Mouse (Mus musculus) lung, adult 2 months (tissue): Measurements from ENCODE around the gene Hus1b.

Experiments used
- CTCF ChIP-seq: fragments of 200-500 bp; IDR thresholded peaks from 2 replicates; pipeline ENCODE4 v1.5.1; 2011; ENCODE audit warnings: mild to moderate bottlenecking, low read length, control low read depth; ENCODE audit not compliant: insufficient read depth
- POLR2A ChIP-seq: fragments of 200-500 bp; IDR thresholded peaks from 2 replicates; pipeline ENCODE4 v1.6.1; 2011; ENCODE audit warnings: low read depth, mild to moderate bottlenecking, control low read depth, low read length, borderline replicate concordance; ENCODE audit errors: extremely low read depth

DNA sequence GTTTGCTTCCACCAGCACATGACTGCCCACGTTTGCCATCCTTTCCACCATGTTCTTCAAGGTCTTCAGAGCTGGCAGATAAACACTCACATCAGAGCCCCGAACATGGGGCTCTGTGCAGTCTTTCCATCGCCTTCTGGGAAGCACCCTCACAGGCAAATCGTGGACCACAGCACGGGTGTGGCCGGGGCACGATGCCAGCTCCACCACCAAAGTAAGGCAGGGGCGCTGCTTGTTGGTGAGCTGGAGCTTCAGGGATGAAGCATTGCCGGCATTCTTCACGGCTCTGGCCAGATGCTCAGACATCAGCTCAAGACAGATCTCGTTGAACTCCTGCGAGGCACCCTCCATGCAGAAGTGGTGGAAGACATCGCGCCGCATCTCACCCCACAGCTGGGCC lies 430 bp downstream of the Hus1b start:
- TF ChIP-seq POLR2A, result no peak
- TF ChIP-seq CTCF, result no peak
